Mouse (Mus musculus): ENCODE data around the gene Mybbp1a. TPM values are rescaled to one million over a fixed set of nuclear protein-coding genes. Genes with fewer than 3 reads are reported as not detected.

The Mybbp1a gene
- total RNA-seq (2015) (62.4 and 71.7 TPM in 2 replicates), total RNA-seq (2017) (35.4 and 36.0 TPM in 2 replicates)

- ATAC-seq (ENCODE audit: poor library complexity, severe bottlenecking), result peak; percentile 99
Measured at GRCm38 (mm10) chr11:72440965-72441664, at the start of gene Mybbp1a. Gene Mybbp1a (plus strand): TSS chr11:72441355.

- no peak for ATAC-seq (ENCODE audit: poor library complexity, severe bottlenecking)
Measured at GRCm38 (mm10) chr11:72393243-72393642, 47.9 kb upstream of the Mybbp1a start.

- no peak for ATAC-seq (ENCODE audit: poor library complexity, severe bottlenecking)
Measured at GRCm38 (mm10) chr11:72393669-72394068, 47.5 kb upstream of the Mybbp1a start.

- ATAC-seq (ENCODE audit: poor library complexity, severe bottlenecking), result no peak
Measured at GRCm38 (mm10) chr11:72394694-72395093, 46.5 kb upstream of the Mybbp1a start.

DNA sequence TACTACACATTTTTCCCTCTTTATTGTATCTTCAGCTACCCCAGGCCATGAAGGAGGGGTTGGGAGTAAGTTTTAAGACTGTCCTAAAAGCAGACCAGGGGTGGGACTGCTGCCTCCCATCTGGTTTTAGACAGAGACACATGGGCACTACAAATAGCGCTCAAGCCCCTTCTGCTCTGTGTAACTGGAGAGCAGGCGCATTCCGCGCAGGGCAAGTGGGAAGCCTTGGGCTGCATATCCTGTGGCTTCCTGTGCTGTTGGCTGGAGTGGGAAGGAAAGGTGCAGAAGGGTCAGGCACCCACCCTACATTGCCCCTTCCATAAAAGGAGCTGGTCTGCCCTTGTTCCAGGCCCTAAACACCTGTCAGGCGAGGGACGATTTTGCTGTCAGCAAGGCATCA lies 45.5 kb upstream of the Mybbp1a start:
- ATAC-seq (ENCODE audit: poor library complexity, severe bottlenecking), result no peak

GRCm38 (mm10) chr11:72396621-72397020 lies 44.5 kb upstream of the Mybbp1a start:
- ATAC-seq (ENCODE audit: poor library complexity, severe bottlenecking), result no peak

DNA sequence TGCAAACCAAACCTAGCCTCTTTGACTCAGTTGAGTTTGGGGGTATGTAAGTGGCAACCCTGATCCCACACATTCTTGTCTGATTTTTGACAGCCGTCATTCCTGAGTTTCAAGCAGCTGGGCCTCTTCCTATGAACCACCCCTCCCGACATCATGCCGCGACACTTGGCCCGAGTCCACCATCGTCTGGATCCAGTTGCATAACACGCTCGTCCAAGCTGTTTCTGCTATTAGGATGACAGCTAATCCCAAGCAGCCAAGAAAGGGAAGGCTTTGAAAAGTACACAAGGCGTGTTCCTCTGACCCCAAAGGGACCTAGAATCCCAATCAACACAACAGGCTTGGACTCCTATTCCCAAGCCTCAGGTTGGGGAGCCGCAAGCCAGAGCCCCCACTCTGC lies 44.1 kb upstream of the Mybbp1a start:
- ATAC-seq (ENCODE audit: poor library complexity, severe bottlenecking), result no peak

DNA sequence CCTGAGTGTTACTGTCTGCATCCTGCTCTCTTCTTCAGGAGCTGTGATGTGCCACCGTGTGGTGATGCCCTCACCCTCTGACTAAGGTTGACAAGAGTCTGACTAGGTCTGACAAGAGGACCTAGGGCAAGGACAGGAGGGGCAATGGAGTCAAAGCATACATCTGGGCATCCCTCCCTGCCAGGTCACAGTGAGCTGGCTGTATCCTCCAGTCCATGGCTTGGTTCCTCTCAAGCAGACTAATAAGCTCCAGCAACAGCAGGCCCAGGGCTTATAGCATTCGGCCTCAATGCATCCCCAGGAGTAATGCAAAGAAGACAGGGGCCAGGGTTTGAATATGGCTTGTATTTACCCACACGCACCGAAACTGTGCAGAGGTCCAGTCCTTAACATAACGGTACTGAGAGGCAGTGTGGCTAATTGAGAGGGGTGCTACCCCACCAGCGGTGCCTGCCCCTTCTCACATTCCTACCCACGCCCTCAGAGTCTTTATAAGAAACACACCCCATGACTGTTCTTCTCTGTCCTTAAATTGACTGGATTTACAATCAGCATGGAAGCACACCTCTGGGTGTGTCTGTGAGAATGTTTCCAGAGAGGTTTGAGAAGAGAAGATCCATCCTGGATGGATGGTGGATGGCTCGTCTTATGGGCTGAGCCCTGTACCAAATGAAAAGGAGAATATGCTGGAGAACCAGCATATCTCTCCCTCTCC lies 43.2 kb upstream of the Mybbp1a start:
- no peak for ATAC-seq (ENCODE audit: poor library complexity, severe bottlenecking)

DNA sequence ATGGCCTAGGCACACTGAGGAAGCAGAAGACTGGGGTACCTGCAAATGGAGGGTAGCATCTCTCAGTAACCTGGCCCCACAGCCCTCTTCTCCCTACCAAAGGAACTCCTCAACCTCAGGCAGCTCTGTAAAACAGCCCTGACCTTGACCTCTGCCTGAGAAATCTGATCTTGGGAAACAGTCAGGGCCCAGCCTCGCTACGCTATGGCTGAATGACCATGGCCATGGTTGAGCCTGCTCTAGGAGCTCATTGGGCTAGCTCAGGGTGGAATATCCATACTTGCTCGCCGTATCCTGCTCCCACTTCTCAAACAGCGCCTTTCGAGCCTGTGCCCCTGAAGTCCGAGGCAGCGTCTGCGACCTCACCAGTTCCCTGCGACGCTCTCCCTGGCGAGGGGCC lies 40.1 kb upstream of the Mybbp1a start:
- ATAC-seq (ENCODE audit: poor library complexity, severe bottlenecking), result no peak

- ATAC-seq (ENCODE audit: poor library complexity, severe bottlenecking), result no peak
Measured at GRCm38 (mm10) chr11:72402017-72402416, 39.1 kb upstream of the Mybbp1a start.

- no peak for ATAC-seq (ENCODE audit: poor library complexity, severe bottlenecking)
Measured at GRCm38 (mm10) chr11:72402969-72403368, 38.2 kb upstream of the Mybbp1a start.

- no peak for ATAC-seq (ENCODE audit: poor library complexity, severe bottlenecking)
Measured at GRCm38 (mm10) chr11:72405532-72405931, 35.6 kb upstream of the Mybbp1a start.

- ATAC-seq (ENCODE audit: poor library complexity, severe bottlenecking), result no peak
Measured at GRCm38 (mm10) chr11:72406079-72406675, 35.0 kb upstream of the Mybbp1a start.

GRCm38 (mm10) chr11:72407081-72407480 lies 34.1 kb upstream of the Mybbp1a start:
- no peak for ATAC-seq (ENCODE audit: poor library complexity, severe bottlenecking)

GRCm38 (mm10) chr11:72407574-72407973 lies 33.6 kb upstream of the Mybbp1a start:
- ATAC-seq (ENCODE audit: poor library complexity, severe bottlenecking), result no peak

GRCm38 (mm10) chr11:72408451-72409170 lies 32.5 kb upstream of the Mybbp1a start:
- ATAC-seq (ENCODE audit: poor library complexity, severe bottlenecking), result no peak

DNA sequence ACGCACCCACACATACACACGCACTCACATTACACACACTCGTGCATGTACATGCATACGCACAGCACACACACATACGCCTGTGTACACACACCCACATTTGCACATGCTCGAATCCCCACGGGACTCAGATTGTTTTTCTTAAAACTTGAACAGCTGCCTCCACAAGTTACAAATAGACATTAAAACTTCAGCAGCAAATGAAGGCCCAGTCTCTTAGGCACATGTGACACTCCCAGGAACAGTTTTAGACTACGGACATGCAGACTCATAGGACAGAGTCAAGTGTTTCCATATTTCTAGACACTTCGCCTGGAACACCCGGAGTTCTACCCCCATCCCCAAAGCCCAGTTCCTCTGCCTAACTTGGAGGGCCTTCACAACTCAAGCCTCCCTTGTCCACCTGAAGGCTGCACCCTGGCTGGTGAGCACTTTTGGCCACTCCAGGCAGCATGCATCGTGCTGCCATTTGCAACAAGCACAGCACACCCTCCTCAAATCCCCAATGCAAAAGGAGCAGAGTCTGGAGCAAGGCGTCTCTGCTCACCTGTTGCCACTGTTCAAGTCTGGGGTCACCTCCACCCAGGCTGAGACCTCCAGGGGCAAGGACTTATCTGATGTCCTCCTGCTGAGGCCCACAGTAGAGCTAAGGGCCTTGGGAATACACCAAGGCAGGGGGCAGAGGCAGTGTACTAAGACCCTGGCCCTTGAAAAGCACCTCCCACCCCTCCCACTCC lies 31.3 kb upstream of the Mybbp1a start:
- ATAC-seq (ENCODE audit: poor library complexity, severe bottlenecking), result no peak

DNA sequence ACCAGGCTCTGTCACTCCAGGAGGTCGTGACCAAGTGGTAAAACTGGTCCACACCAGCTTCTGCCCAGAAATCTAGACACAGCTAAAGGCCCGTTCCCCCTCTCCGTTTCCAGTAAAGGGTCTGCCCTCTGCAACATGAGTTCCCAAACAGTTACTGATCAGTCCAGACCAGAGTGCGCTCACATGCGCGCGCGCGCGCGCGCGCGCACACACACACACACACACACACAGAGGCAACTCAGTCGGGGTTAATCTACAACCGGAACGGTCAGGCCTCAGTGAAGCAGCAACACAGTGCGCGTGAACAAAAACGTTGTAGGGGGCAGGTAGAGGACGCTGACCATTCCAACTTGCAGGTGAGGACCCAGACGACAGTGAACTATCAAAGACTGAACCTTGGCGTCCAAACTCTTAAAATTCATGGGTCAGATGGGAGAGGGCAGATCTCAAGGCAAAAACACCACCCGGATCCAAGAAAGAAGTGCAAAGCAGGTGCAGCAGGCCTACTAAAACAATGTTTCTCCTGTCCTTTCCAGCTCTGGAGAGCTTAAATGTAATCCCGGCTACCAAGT lies 30.5 kb upstream of the Mybbp1a start:
- no peak for ATAC-seq (ENCODE audit: poor library complexity, severe bottlenecking)

DNA sequence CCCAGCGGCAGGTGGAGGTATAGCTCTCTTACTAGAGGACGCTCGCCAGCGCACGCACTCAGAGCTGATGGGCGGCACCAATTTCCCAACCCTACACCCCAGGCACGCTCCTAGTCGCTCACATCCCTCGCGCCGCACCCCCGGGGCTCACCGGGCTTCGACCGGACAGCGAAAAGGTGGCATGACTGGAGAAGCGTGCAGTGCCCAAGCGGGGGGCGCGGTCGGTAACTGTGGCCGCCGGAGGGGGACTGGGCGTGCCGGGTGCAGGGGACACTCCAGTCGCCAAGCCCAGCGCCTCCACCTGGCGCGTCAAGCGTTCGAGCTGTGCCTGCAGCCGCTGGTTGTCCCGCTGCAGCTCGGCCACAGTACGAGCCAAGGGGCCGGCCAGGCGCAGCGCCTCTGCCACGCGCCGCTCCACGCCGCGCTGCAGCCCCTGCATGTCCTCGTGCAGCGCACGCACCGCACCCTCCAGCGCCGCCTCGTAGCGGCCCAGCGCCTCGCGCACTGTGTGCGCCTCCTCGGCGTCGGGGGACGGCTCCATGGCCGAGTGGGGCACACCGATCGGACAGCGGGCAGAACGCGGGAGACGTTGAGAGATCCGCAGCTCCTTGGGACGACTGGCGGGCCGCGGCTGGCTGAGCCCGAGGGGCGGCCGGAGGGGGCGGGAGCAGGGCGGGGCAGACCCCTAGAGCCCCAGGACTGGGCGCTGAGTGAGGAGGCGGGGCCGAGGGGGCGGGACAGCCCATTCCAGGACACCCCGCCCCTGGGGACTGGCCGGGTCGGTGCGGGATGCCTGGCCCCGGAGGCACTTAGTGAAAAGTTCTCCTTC lies 29.8 kb upstream of the Mybbp1a start, which contains the start of gene Smtnl2:
Smtnl2 (minus strand) TSS at position 621 of the 829 bp plus-strand sequence.
- ATAC-seq (ENCODE audit: poor library complexity, severe bottlenecking), result peak; percentile 47
